Mouse (Mus musculus) erythroblast, adult 5-6 weeks (primary cell): ENCODE results near the gene Sf3b4. TPM values are rescaled to one million over a fixed set of nuclear protein-coding genes. Genes with fewer than 3 reads are reported as not detected.
A peak's percentile ranks its signal among the peaks of the same experiment; 100 is the strongest.
"Not testable (repeated sequence)": the region's sequence is repeated elsewhere in the genome, so short reads cannot be mapped to it uniquely, and the experiment has no call there.

Source experiments
- ATAC-seq: replicated peaks from 2 replicates; pipeline ENCODE4 v1.8.0; 2016; ENCODE audit warnings: moderate number of reproducible peaks, mild to moderate bottlenecking, moderate TSS enrichment, inconsistent platforms; ENCODE audit not compliant: poor library complexity, low FRiP score, severe bottlenecking
- total RNA-seq, 2 experiments: library from RNA; stranded (forward) in 1 of 2; stranded (reverse) in 1 of 2; fragments of 150-400 nt in 1 of 2; fragments of 200-764, 138-1000 nt in 1 of 2; gene quantifications; 2 replicates each; pipeline versions ENCODE4 v1.2.3 to v1.2.4; 2015 to 2017; ENCODE audit warnings: low replicate concordance in 2 of 2

Sf3b4 gene
- total RNA-seq, 2 experiments from 2014 or later: 3.8 to 20.9 TPM

- no peak for ATAC-seq
These were observed 442 bp upstream of the Sf3b4 start for GRCm38 (mm10) chr3:96171583-96172196.

GRCm38 (mm10) chr3:96173185-96173584 lies 1.1 kb downstream of the Sf3b4 start:
- no peak for ATAC-seq

- ATAC-seq: not testable (repeated sequence)
These were observed 1.9 kb downstream of the Sf3b4 start for GRCm38 (mm10) chr3:96174042-96174441.

GRCm38 (mm10) chr3:96175251-96175650 lies 3.1 kb downstream of the Sf3b4 start:
- ATAC-seq: no peak

GRCm38 (mm10) chr3:96178427-96178826 lies 6.3 kb downstream of the Sf3b4 start:
- ATAC-seq: no peak

GRCm38 (mm10) chr3:96178902-96179301 lies 6.8 kb downstream of the Sf3b4 start:
- no peak for ATAC-seq

GRCm38 (mm10) chr3:96179531-96179930 lies 7.4 kb downstream of the Sf3b4 start:
- no peak for ATAC-seq

- no peak for ATAC-seq
These were observed 8.8 kb downstream of the Sf3b4 start, which contains the start of gene Sv2a for GRCm38 (mm10) chr3:96180727-96181477. TSS of gene Sv2a (plus strand) at chr3:96181151.

- no peak for ATAC-seq
These were observed 9.6 kb downstream of the Sf3b4 start for GRCm38 (mm10) chr3:96181510-96182381.

- no peak for ATAC-seq
These were observed 10.2 kb downstream of the Sf3b4 start for GRCm38 (mm10) chr3:96182382-96182776.

GRCm38 (mm10) chr3:96192977-96193376 lies 20.8 kb downstream of the Sf3b4 start:
- no peak for ATAC-seq

GRCm38 (mm10) chr3:96194966-96195365 lies 22.8 kb downstream of the Sf3b4 start:
- ATAC-seq: no peak

- no peak for ATAC-seq
These were observed 23.6 kb downstream of the Sf3b4 start for GRCm38 (mm10) chr3:96195616-96196313.

- ATAC-seq: no peak
These were observed 24.5 kb downstream of the Sf3b4 start for GRCm38 (mm10) chr3:96196437-96197128.

- peak; percentile 88 for ATAC-seq
These were observed 25.1 kb downstream of the Sf3b4 start for GRCm38 (mm10) chr3:96197129-96197749.

- ATAC-seq: 0 out of 2 replicates have a peak, but pooled peaks have one; percentile 10
These were observed 26.0 kb downstream of the Sf3b4 start for GRCm38 (mm10) chr3:96198181-96198580.

GRCm38 (mm10) chr3:96198601-96199251 lies 26.6 kb downstream of the Sf3b4 start:
- not testable (repeated sequence) for ATAC-seq

GRCm38 (mm10) chr3:96199731-96200130 lies 27.6 kb downstream of the Sf3b4 start:
- ATAC-seq: no peak
